Mouse (Mus musculus) lung, adult 2 months (tissue): ENCODE data around the gene Dnmt1. TPM values are rescaled to one million over a fixed set of nuclear protein-coding genes. Genes with fewer than 3 reads are reported as not detected.
A peak's percentile ranks its signal among the peaks of the same experiment; 100 is the strongest.

Experiments
- DNase-seq: peaks from one replicate; pipeline ENCODE4 v3.0.0; 2022
- H3K4me1 ChIP-seq: fragments of 200-500 bp; 2 replicates; pipeline ENCODE4 v1.6.1; 2011; ENCODE audit warnings: low read length; ENCODE audit not compliant: control insufficient read depth, insufficient read depth
- H3K4me3 ChIP-seq: fragments of 200-500 bp; replicated peaks from 2 replicates; pipeline ENCODE3; 2011; ENCODE audit warnings: low read depth, mild to moderate bottlenecking, control low read depth, low read length; ENCODE audit errors: extremely low read depth
- CTCF ChIP-seq: fragments of 200-500 bp; IDR thresholded peaks from 2 replicates; pipeline ENCODE4 v1.5.1; 2011; ENCODE audit warnings: mild to moderate bottlenecking, low read length, control low read depth; ENCODE audit not compliant: insufficient read depth
- POLR2A ChIP-seq: fragments of 200-500 bp; IDR thresholded peaks from 2 replicates; pipeline ENCODE4 v1.6.1; 2011; ENCODE audit warnings: low read depth, mild to moderate bottlenecking, control low read depth, low read length, borderline replicate concordance; ENCODE audit errors: extremely low read depth
- WGBS: fragments of 180-500 bp; shearing (Covaris S2); methylation state at CpG from one replicate; pipeline ENCODE4 v1.1.7; 2018; 5-methylcytosine and 5-hydroxymethylcytosine counted together
- polyA plus RNA-seq: library from polyadenylated mRNA; depleted of rRNA; stranded (reverse); fragments of >200 nt; gene quantifications from 2 replicates; pipeline ENCODE4 v1.2.3, GENCODE M21; 2012

Gene Dnmt1
- polyA plus RNA-seq, 1 experiment, result 22.8 TPM

- 87% methylated on average over 5 of the region's 5 CpGs for WGBS
- TF ChIP-seq POLR2A (no peak), CTCF (no peak)
- no peak for DNase-seq
- no peaks in the 10 kb centered on the region; the same call in 1 of the 2 replicates for H3K4me1 ChIP-seq
- H3K4me3 ChIP-seq, result no peak overlapping the region
These were observed 69.3 kb downstream of the Dnmt1 start for GRCm38 (mm10) chr9:20890411-20890810.

- Histone ChIP-seq H3K4me3 (no peak overlapping the region), H3K4me1 (no peaks in the 10 kb centered on the region; the same call in 1 of the 2 replicates)
- TF ChIP-seq POLR2A (no peak), CTCF (no peak)
- DNase-seq, result no peak
- WGBS, result 78% methylated on average over 29 of the region's 29 CpGs
These were observed 70.2 kb downstream of the Dnmt1 start for GRCm38 (mm10) chr9:20889185-20890141.

GRCm38 (mm10) chr9:20888386-20888765 is 71.3 kb downstream of the Dnmt1 start:
- TF ChIP-seq CTCF (no peak), POLR2A (no peak)
- WGBS, result 1% methylated on average over 30 of the region's 30 CpGs
- Histone ChIP-seq H3K4me1 (no peaks in the 10 kb centered on the region; the same call in 1 of the 2 replicates), H3K4me3 (peak overlapping the region; percentile 74)
- DNase-seq, result no peak

GRCm38 (mm10) chr9:20887704-20888385 is 71.8 kb downstream of the Dnmt1 start, which contains the start of gene Ppan:
Ppan (plus strand) TSS chr9:20888175.
- Histone ChIP-seq H3K4me3 (peak within 1 kb of the TSS; percentile 74), H3K4me1 (no peaks in the 10 kb centered on the region; the same call in 1 of the 2 replicates)
- DNase-seq, result peak; percentile 94
- no peak for TF ChIP-seq CTCF
- TF ChIP-seq POLR2A, result peak; percentile 82
- WGBS, result under 1% methylated on average over 43 of the region's 43 CpGs

- H3K4me3 ChIP-seq, result no peak overlapping the region
- no peak for TF ChIP-seq CTCF
- no peak for TF ChIP-seq POLR2A
- 90% methylated on average over 6 of the region's 6 CpGs for WGBS
- no peaks in the 10 kb centered on the region; the same call in 1 of the 2 replicates for H3K4me1 ChIP-seq
- no peak for DNase-seq
These were observed 72.5 kb downstream of the Dnmt1 start for GRCm38 (mm10) chr9:20887191-20887590.

- no peak for DNase-seq
- no peak overlapping the region for H3K4me3 ChIP-seq
- 96% methylated on average over 2 of the region's 2 CpGs for WGBS
- H3K4me1 ChIP-seq, result no peaks in the 10 kb centered on the region; the same call in 1 of the 2 replicates
- TF ChIP-seq CTCF, result no peak
- no peak for TF ChIP-seq POLR2A
These were observed 73.1 kb downstream of the Dnmt1 start for GRCm38 (mm10) chr9:20886563-20886962.

GRCm38 (mm10) chr9:20879097-20879792 is 80.4 kb downstream of the Dnmt1 start, which contains the start of gene Angptl6:
Angptl6 (minus strand) TSS chr9:20879727.
- WGBS, result 81% methylated on average over 13 of the region's 13 CpGs
- TF ChIP-seq POLR2A (no peak), CTCF (no peak)
- Histone ChIP-seq H3K4me3 (peak within 1 kb of the TSS; percentile 52), H3K4me1 (peaks cover 4% of the 10 kb centered on the region; the same call in 1 of the 2 replicates)
- no peak for DNase-seq

- no peak for TF ChIP-seq POLR2A
- no peak for TF ChIP-seq CTCF
- H3K4me1 ChIP-seq, result peaks cover 4% of the 10 kb centered on the region; the same call in 1 of the 2 replicates
- WGBS, result 15% methylated on average over 10 of the region's 10 CpGs
- H3K4me3 ChIP-seq, result peak overlapping the region; percentile 52
- no peak for DNase-seq
These were observed 81.0 kb downstream of the Dnmt1 start for GRCm38 (mm10) chr9:20878710-20879065.
